Mouse (Mus musculus): ENCODE data around the gene Wbp2. TPM values are rescaled to one million over a fixed set of nuclear protein-coding genes. Genes with fewer than 3 reads are reported as not detected.

The Wbp2 gene
- total RNA-seq, 2 experiments from 2014 or later = 402 to 404 TPM

GRCm38 (mm10) chr11:116089545-116089944 is 2.8 kb upstream of the Wbp2 start:
- DNase-seq = no peak

GRCm38 (mm10) chr11:116088741-116089394 is 2.1 kb upstream of the Wbp2 start:
- DNase-seq = no peak

GRCm38 (mm10) chr11:116088188-116088587 is 1.4 kb upstream of the Wbp2 start:
- no peak for DNase-seq

GRCm38 (mm10) chr11:116087194-116088130 is 667 bp upstream of the Wbp2 start:
- peak; percentile 85 to 86 for DNase-seq

- no peak for DNase-seq
Measured at GRCm38 (mm10) chr11:116084166-116084565, 2.6 kb downstream of the Wbp2 start.

GRCm38 (mm10) chr11:116083096-116083672 is 3.6 kb downstream of the Wbp2 start:
- no peak for DNase-seq

GRCm38 (mm10) chr11:116081081-116081480 is 5.7 kb downstream of the Wbp2 start:
- DNase-seq = no peak

- peak; percentile 82 to 88 for DNase-seq
Measured at GRCm38 (mm10) chr11:116079511-116079910, 7.3 kb downstream of the Wbp2 start.

GRCm38 (mm10) chr11:116078676-116079320 is 8.0 kb downstream of the Wbp2 start:
- DNase-seq = no peak

- no peak for DNase-seq
Measured at GRCm38 (mm10) chr11:116078221-116078620, 8.6 kb downstream of the Wbp2 start.

GRCm38 (mm10) chr11:116077446-116078204 is 9.2 kb downstream of the Wbp2 start, which contains the start of gene Unc13d:
Gene Unc13d (minus strand): TSS chr11:116077961.
- no peak for DNase-seq

GRCm38 (mm10) chr11:116076836-116077235 is 10.0 kb downstream of the Wbp2 start:
- no peak for DNase-seq

- no peak for DNase-seq
Measured at GRCm38 (mm10) chr11:116076266-116076540, 10.6 kb downstream of the Wbp2 start.

GRCm38 (mm10) chr11:116075539-116076265 is 11.1 kb downstream of the Wbp2 start:
- no peak for DNase-seq

- DNase-seq = no peak
Measured at GRCm38 (mm10) chr11:116074436-116074991, 12.3 kb downstream of the Wbp2 start.

GRCm38 (mm10) chr11:116072608-116073007 is 14.2 kb downstream of the Wbp2 start:
- DNase-seq = no peak

GRCm38 (mm10) chr11:116071510-116071909 is 15.3 kb downstream of the Wbp2 start:
- DNase-seq = no peak

GRCm38 (mm10) chr11:116065345-116065744 is 21.4 kb downstream of the Wbp2 start:
- DNase-seq = no peak

GRCm38 (mm10) chr11:116064187-116064867 is 22.5 kb downstream of the Wbp2 start:
- no peak for DNase-seq

GRCm38 (mm10) chr11:116063562-116063961 is 23.2 kb downstream of the Wbp2 start:
- peak in 1 of 2 experiments; percentile 57 for DNase-seq
